Mouse (Mus musculus) forebrain, embryonic 15.5 days (tissue): ENCODE measurements at regions not wholly inside any gene's neighbourhood (a gene's known extent, or its start where the extent isn't known, plus 50 kb on each side); places are given as distances from the start of the nearest gene placed in this dataset.

ENCODE experiments used
- ATAC-seq: fragments of 200-750 bp; cut with Nextera tagmentation; replicated peaks from 2 replicates; pipeline ENCODE4 v1.8.0; 2017; ENCODE audit warnings: mild to moderate bottlenecking, moderate TSS enrichment, moderate library complexity
- H3K27ac ChIP-seq: fragments of 300-500 bp; sonication (generic); replicated peaks from 2 replicates; pipeline ENCODE4 v1.5.1; 2015; ENCODE audit warnings: mild to moderate bottlenecking, inconsistent platforms
- H3K27me3 ChIP-seq: fragments of 300-500 bp; sonication (generic); 2 replicates; pipeline ENCODE4 v1.6.1; 2015; ENCODE audit warnings: inconsistent platforms
- H3K36me3 ChIP-seq: fragments of 300-500 bp; sonication (generic); 2 replicates; pipeline ENCODE4 v1.6.1; 2015; ENCODE audit warnings: mild to moderate bottlenecking, inconsistent platforms
- H3K4me1 ChIP-seq: fragments of 300-500 bp; sonication (generic); 2 replicates; pipeline ENCODE4 v1.6.1; 2015; ENCODE audit warnings: inconsistent platforms
- H3K4me2 ChIP-seq: fragments of 300-500 bp; sonication (generic); replicated peaks from 2 replicates; pipeline ENCODE4 v1.6.1; 2015; ENCODE audit warnings: mild to moderate bottlenecking, inconsistent platforms
- H3K4me3 ChIP-seq: fragments of 300-500 bp; sonication (generic); 2 replicates; pipeline ENCODE4 v1.5.1; 2015; ENCODE audit warnings: mild to moderate bottlenecking, inconsistent platforms
- H3K9ac ChIP-seq: fragments of 300-500 bp; sonication (generic); replicated peaks from 2 replicates; pipeline ENCODE4 v1.6.1; 2015; ENCODE audit warnings: mild to moderate bottlenecking, inconsistent platforms
- H3K9me3 ChIP-seq: fragments of 300-500 bp; sonication (generic); 2 replicates; pipeline ENCODE4 v1.6.1; 2016; ENCODE audit warnings: inconsistent platforms
- WGBS: fragments of 180-500 bp; shearing (Covaris S2); methylation state at CpG from one replicate; pipeline ENCODE4 v1.1.7; 2015; ENCODE audit warnings: mixed read lengths; 5-methylcytosine and 5-hydroxymethylcytosine counted together

GRCm38 (mm10) chr4:47842128-47842656, 202.8 kb upstream of the Nr4a3 start:
- Histone ChIP-seq H3K27me3 (no peaks in the 10 kb centered on the region), H3K4me1 (peaks cover 11% of the 10 kb centered on the region), H3K36me3 (no peaks in the 10 kb centered on the region), H3K27ac (no peak overlapping the region), H3K4me3 (no peak overlapping the region), H3K4me2 (no peak overlapping the region), H3K9me3 (no peaks in the 10 kb centered on the region), H3K9ac (no peak overlapping the region)
- 72% methylated on average over 3 of the region's 3 CpGs for WGBS
- ATAC-seq, result no peak

- Histone ChIP-seq H3K36me3 (no peaks in the 10 kb centered on the region), H3K4me1 (peaks cover 15% of the 10 kb centered on the region), H3K27ac (no peak overlapping the region), H3K9ac (no peak overlapping the region), H3K9me3 (no peaks in the 10 kb centered on the region), H3K4me2 (no peak overlapping the region), H3K4me3 (no peak overlapping the region), H3K27me3 (no peaks in the 10 kb centered on the region)
- no peak for ATAC-seq
- 80% methylated on average over 4 of the region's 4 CpGs for WGBS
Observed at GRCm38 (mm10) chr4:47845239-47845638, 199.7 kb upstream of the Nr4a3 start.

GRCm38 (mm10) chr4:47846389-47847318, 198.3 kb upstream of the Nr4a3 start:
- Histone ChIP-seq H3K9ac (no peak overlapping the region), H3K27me3 (no peaks in the 10 kb centered on the region), H3K36me3 (no peaks in the 10 kb centered on the region), H3K4me1 (peaks cover 15% of the 10 kb centered on the region), H3K4me2 (peak overlapping the region; percentile 20; the same call in 1 of the 2 replicates), H3K9me3 (no peaks in the 10 kb centered on the region), H3K4me3 (no peak overlapping the region), H3K27ac (peak overlapping the region; percentile 64)
- ATAC-seq, result peak; percentile 74
- WGBS, result 24% methylated on average over 12 of the region's 12 CpGs

DNA sequence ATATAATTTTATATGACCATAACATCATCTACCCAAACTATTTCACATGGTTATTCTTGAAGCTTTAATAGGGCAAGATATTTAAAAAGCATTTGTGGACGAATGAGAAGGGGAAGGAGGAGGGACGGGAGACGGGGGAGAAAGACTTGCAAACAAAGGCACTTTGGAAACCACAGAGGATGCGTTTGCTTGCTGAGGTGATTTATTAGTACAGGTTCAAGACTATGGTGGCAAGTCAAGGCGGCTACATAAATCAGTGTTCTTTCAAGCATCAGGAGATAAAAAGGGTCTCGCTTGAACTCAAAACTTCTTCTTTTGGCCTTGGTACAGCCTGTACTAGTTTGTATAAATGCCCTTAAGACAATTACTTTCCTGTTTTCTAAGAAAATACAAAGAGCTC, 183.8 kb upstream of the Nr4a3 start:
- no peak overlapping the region for H3K4me3 ChIP-seq
- H3K27ac ChIP-seq, result no peak overlapping the region
- no peak overlapping the region for H3K9ac ChIP-seq
- no peak overlapping the region for H3K4me2 ChIP-seq
- no peaks in the 10 kb centered on the region for H3K36me3 ChIP-seq
- no peak for ATAC-seq
- WGBS, result 65% methylated on average over 6 of the region's 6 CpGs
- H3K27me3 ChIP-seq, result no peaks in the 10 kb centered on the region
- no peaks in the 10 kb centered on the region for H3K4me1 ChIP-seq
- no peaks in the 10 kb centered on the region for H3K9me3 ChIP-seq

DNA sequence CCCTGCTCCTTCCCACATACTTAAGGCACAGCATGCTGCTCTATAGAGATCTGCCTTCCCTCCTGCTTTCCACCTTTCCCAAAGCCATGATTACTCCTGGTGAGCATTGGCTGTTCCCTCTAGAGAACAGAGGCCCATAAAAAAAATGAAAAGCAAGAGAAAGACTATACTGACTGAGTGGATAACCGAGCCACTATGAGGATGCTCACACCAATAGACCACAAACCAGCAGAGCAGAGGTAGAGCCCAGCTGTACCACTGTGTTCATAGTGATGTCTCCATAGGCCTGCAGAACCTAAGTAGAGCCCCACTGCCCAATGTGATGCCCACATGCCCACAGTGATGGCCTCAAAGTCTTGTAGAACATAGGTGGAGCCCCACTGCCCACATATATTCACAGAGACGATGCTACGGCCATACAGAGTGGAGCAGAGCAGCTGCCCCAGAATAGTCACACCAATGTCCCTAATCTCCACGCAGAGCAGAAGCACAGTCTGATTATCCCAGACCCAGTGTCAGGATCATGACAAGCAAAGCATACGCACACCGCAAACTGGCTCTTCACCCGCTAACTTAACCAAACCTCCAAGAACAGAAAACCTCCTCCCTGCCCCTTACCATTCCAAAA, 174.8 kb upstream of the Nr4a3 start:
- no peaks in the 10 kb centered on the region for H3K36me3 ChIP-seq
- no peaks in the 10 kb centered on the region for H3K27me3 ChIP-seq
- ATAC-seq, result no peak
- no peak overlapping the region for H3K9ac ChIP-seq
- H3K4me1 ChIP-seq, result no peaks in the 10 kb centered on the region
- WGBS, result 97% methylated on average over 7 of the region's 7 CpGs
- H3K4me2 ChIP-seq, result no peak overlapping the region
- no peaks in the 10 kb centered on the region for H3K9me3 ChIP-seq
- no peak overlapping the region for H3K27ac ChIP-seq
- no peak overlapping the region for H3K4me3 ChIP-seq

GRCm38 (mm10) chr4:47870638-47871019, 174.3 kb upstream of the Nr4a3 start:
- Histone ChIP-seq H3K4me3 (no peak overlapping the region), H3K4me2 (no peak overlapping the region), H3K9ac (no peak overlapping the region), H3K9me3 (no peaks in the 10 kb centered on the region), H3K27me3 (no peaks in the 10 kb centered on the region), H3K36me3 (no peaks in the 10 kb centered on the region), H3K4me1 (no peaks in the 10 kb centered on the region), H3K27ac (no peak overlapping the region)
- WGBS, result 72% methylated on average over 5 of the region's 5 CpGs
- ATAC-seq, result no peak

DNA sequence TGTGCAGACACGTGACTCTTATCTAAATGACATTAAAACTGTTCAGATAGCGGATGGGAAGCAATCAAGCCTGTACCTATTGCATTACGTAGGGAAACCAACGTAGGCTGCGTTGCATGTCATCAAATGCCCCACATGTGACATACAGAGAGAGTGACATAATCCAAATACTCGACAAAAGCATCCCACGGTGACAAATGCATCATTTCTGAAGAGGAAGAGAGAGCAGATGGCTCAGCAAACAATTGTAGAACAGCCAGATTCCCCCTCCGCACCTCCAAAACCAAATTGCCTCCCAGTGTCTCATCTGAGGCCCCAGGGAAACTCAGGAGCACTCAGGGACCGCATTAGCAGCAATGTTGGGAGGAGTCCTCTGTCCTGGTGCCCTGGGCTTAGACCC, 163.4 kb upstream of the Nr4a3 start:
- Histone ChIP-seq H3K36me3 (no peaks in the 10 kb centered on the region), H3K4me3 (no peak overlapping the region), H3K9me3 (no peaks in the 10 kb centered on the region), H3K4me1 (peaks cover 8% of the 10 kb centered on the region; the same call in 1 of the 2 replicates), H3K4me2 (no peak overlapping the region), H3K27me3 (no peaks in the 10 kb centered on the region), H3K9ac (no peak overlapping the region), H3K27ac (peak overlapping the region; percentile 72)
- WGBS, result 49% methylated on average over 9 of the region's 9 CpGs
- ATAC-seq, result peak; percentile 48

GRCm38 (mm10) chr4:47882076-47882475, 162.9 kb upstream of the Nr4a3 start:
- WGBS, result 56% methylated on average over 10 of the region's 10 CpGs
- no peaks in the 10 kb centered on the region for H3K9me3 ChIP-seq
- no peak overlapping the region for H3K4me3 ChIP-seq
- H3K27me3 ChIP-seq, result no peaks in the 10 kb centered on the region
- ATAC-seq, result peak; percentile 60
- H3K4me1 ChIP-seq, result peaks cover 8% of the 10 kb centered on the region; the same call in 1 of the 2 replicates
- H3K27ac ChIP-seq, result peak overlapping the region; percentile 72
- H3K9ac ChIP-seq, result no peak overlapping the region
- no peak overlapping the region for H3K4me2 ChIP-seq
- no peaks in the 10 kb centered on the region for H3K36me3 ChIP-seq

GRCm38 (mm10) chr4:47899579-47899978, 145.4 kb upstream of the Nr4a3 start:
- no peak overlapping the region for H3K9ac ChIP-seq
- H3K4me1 ChIP-seq, result peaks cover 10% of the 10 kb centered on the region
- no peaks in the 10 kb centered on the region for H3K36me3 ChIP-seq
- no peaks in the 10 kb centered on the region for H3K27me3 ChIP-seq
- H3K27ac ChIP-seq, result no peak overlapping the region; the same call in 1 of the 2 replicates
- H3K4me2 ChIP-seq, result no peak overlapping the region
- ATAC-seq, result peak; percentile 91
- no peaks in the 10 kb centered on the region for H3K9me3 ChIP-seq
- H3K4me3 ChIP-seq, result no peak overlapping the region
- WGBS, result 12% methylated on average over 7 of the region's 7 CpGs

DNA sequence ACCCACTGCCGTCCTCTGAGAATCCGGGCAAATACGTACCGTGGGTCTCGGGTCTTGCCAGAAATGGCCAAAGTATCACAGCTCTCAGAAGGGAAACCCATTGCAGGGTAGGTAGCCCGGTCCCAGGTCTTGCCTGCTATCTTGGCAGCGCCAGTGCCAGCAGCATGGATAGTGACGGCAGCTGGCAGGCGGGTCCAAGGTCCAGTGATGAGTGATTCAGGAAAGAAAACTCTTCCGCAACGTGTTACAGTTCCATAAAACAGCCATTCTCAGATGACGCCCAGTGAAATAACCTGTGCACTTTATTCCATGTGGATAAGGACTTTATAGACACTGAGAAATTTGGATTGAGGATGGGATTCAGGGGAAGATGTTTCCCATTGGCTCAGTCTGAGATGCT, 142.2 kb upstream of the Nr4a3 start:
- Histone ChIP-seq H3K27ac (no peak overlapping the region), H3K9ac (no peak overlapping the region), H3K4me2 (no peak overlapping the region), H3K27me3 (no peaks in the 10 kb centered on the region), H3K4me1 (peaks cover 10% of the 10 kb centered on the region), H3K36me3 (no peaks in the 10 kb centered on the region), H3K4me3 (no peak overlapping the region), H3K9me3 (no peaks in the 10 kb centered on the region)
- 95% methylated on average over 12 of the region's 12 CpGs for WGBS
- ATAC-seq, result no peak

DNA sequence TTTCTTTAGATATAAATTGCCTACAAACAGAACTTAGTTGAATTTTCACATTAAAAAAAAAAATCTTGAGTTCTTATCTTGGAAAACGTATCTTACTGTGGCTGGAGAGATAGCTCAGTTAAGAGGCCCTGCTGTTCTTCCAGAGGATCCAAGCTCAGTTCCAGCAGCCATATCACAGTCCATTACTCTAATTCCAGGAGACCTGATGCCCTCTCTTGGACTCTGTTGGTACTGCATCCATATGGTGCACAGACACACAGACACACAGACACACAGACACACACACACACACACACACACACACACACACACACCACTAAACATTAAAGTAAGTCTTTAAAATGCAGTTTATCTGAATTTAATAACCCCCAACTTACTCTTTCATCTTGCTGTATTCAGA, 132.7 kb upstream of the Nr4a3 start:
- no peak overlapping the region for H3K4me2 ChIP-seq
- no peaks in the 10 kb centered on the region for H3K27me3 ChIP-seq
- no peak for ATAC-seq
- no peaks in the 10 kb centered on the region for H3K4me1 ChIP-seq
- no peak overlapping the region for H3K9ac ChIP-seq
- no peak overlapping the region for H3K27ac ChIP-seq
- no peaks in the 10 kb centered on the region for H3K36me3 ChIP-seq
- no peak overlapping the region for H3K4me3 ChIP-seq
- no peaks in the 10 kb centered on the region for H3K9me3 ChIP-seq
- WGBS, result 93% methylated on average over 1 of the region's 1 CpGs

- H3K4me2 ChIP-seq, result no peak overlapping the region
- H3K27me3 ChIP-seq, result no peaks in the 10 kb centered on the region
- H3K27ac ChIP-seq, result no peak overlapping the region
- 72% methylated on average over 7 of the region's 7 CpGs for WGBS
- no peaks in the 10 kb centered on the region for H3K9me3 ChIP-seq
- no peak overlapping the region for H3K4me3 ChIP-seq
- ATAC-seq, result no peak
- no peaks in the 10 kb centered on the region for H3K4me1 ChIP-seq
- H3K9ac ChIP-seq, result no peak overlapping the region
- no peaks in the 10 kb centered on the region for H3K36me3 ChIP-seq
Observed at GRCm38 (mm10) chr4:47919576-47919975, 125.4 kb upstream of the Nr4a3 start.
